Mouse (Mus musculus) liver, postnatal 0 days (tissue): ENCODE results near the gene Agpat1. TPM values are rescaled to one million over a fixed set of nuclear protein-coding genes. Genes with fewer than 3 reads are reported as not detected.

ENCODE experiments used
- ATAC-seq: fragments of 200-750 bp; cut with Nextera tagmentation; 2 replicates; pipeline ENCODE4 v1.8.0; 2017; ENCODE audit warnings: mild to moderate bottlenecking, moderate library complexity
- DNase-seq: peaks from one replicate; pipeline ENCODE4 v3.0.0-alpha.2; 2016
- H3K27ac ChIP-seq: fragments of 300-500 bp; sonication (generic); 2 replicates; pipeline ENCODE4 v1.5.1; 2014; ENCODE audit warnings: antibody characterized with exemption, moderate library complexity, mild to moderate bottlenecking, low read depth
- H3K27me3 ChIP-seq: fragments of 300-500 bp; sonication (generic); 2 replicates; pipeline ENCODE4 v1.6.1; 2014; ENCODE audit warnings: low read length, control low read depth, mixed read lengths; ENCODE audit not compliant: insufficient read depth
- H3K36me3 ChIP-seq: fragments of 300-500 bp; sonication (generic); replicated peaks from 2 replicates; pipeline ENCODE4 v1.6.1; 2014; ENCODE audit warnings: mild to moderate bottlenecking, control low read depth, low read length, moderate library complexity, mixed read lengths; ENCODE audit not compliant: insufficient read depth
- H3K4me1 ChIP-seq: fragments of 300-500 bp; sonication (generic); 2 replicates; pipeline ENCODE4 v1.6.1; 2014; ENCODE audit warnings: antibody characterized with exemption, mild to moderate bottlenecking, control low read depth; ENCODE audit not compliant: insufficient read depth
- H3K4me2 ChIP-seq: fragments of 300-500 bp; sonication (generic); 2 replicates; pipeline ENCODE4 v1.6.1; 2014; ENCODE audit warnings: low read depth, mild to moderate bottlenecking, low read length, moderate library complexity, mixed read lengths
- H3K4me3 ChIP-seq: fragments of 300-500 bp; sonication (generic); 2 replicates; pipeline ENCODE4 v1.5.1; 2014; ENCODE audit warnings: low read depth, low read length
- H3K9ac ChIP-seq: fragments of 300-500 bp; sonication (generic); replicated peaks from 2 replicates; pipeline ENCODE4 v1.6.1; 2014; ENCODE audit warnings: mild to moderate bottlenecking, moderate library complexity
- H3K9me3 ChIP-seq: fragments of 300-500 bp; sonication (generic); 2 replicates; pipeline ENCODE4 v1.6.1; 2016; ENCODE audit warnings: mild to moderate bottlenecking, control low read depth, low read length, mixed read lengths
- CTCF ChIP-seq: sonication (generic); IDR thresholded peaks from 2 replicates; pipeline ENCODE4 v1.5.1; 2016; ENCODE audit warnings: antibody characterized with exemption, low read depth
- EP300 ChIP-seq: IDR thresholded peaks from 2 replicates; pipeline ENCODE4 v1.6.1; 2016; ENCODE audit warnings: antibody characterized with exemption, low read depth, mild to moderate bottlenecking
- WGBS: fragments of 180-500 bp; shearing (Covaris S2); extraction: QIAGEN DNeasy Blood & Tissue Kit; methylation state at CpG from one replicate; pipeline ENCODE4 v1.1.7; 2014; ENCODE audit not compliant: insufficient replicate concordance; 5-methylcytosine and 5-hydroxymethylcytosine counted together
- polyA plus RNA-seq: library from polyadenylated mRNA; unstranded; fragments of >200 nt; fragmentation: Nextera tagmentation; extraction: Ambion mirVana; gene quantifications from 2 replicates; pipeline ENCODE4 v1.2.1, GENCODE M21; 2015

Agpat1 gene
- polyA plus RNA-seq, 1 experiment from 2014 or later, result 11.1 TPM

DNA sequence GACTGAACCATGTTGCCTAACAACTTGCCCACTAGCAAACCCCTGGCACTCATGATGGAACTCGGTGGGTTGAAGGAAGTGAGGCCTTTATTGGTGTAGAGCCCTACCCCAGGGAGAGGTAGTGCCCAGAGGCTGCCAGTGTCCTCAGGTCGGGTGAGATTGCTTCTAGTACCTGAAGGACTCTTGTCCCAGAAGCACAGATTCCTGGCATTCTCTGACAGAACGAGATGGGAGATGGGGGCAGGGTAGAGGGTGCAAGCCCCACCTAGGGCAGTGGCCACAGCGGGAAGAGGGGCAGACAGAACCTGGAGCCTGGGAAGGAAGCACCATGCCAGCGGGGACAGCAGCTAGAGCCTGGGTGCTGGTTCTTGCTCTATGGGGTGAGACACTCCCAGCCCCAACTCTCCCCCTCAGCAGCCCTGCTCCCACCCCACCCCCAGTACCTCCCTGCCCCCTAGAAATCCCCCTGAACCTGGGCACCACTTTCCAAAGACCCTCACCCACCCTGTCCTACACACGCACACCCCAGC, 6.4 kb upstream of the Agpat1 start, which contains the start of gene Ager:
Gene Ager, plus strand, starts transcription at position 297 of the 530 bp plus-strand sequence.
- Histone ChIP-seq H3K4me3 (no peak within 1 kb of the TSS), H3K36me3 (peaks cover 30% of the 10 kb centered on the region), H3K9me3 (no peaks in the 10 kb centered on the region), H3K4me2 (no peak within 1 kb of the TSS), H3K4me1 (peaks cover 40% of the 10 kb centered on the region), H3K27me3 (no peaks in the 10 kb centered on the region), H3K27ac (peak within 1 kb of the TSS; percentile 46), H3K9ac (no peak within 1 kb of the TSS)
- no peak for DNase-seq
- no peak for TF ChIP-seq EP300
- TF ChIP-seq CTCF, result no peak
- 17% methylated on average over 6 of the region's 6 CpGs for WGBS
- no peak for ATAC-seq

DNA sequence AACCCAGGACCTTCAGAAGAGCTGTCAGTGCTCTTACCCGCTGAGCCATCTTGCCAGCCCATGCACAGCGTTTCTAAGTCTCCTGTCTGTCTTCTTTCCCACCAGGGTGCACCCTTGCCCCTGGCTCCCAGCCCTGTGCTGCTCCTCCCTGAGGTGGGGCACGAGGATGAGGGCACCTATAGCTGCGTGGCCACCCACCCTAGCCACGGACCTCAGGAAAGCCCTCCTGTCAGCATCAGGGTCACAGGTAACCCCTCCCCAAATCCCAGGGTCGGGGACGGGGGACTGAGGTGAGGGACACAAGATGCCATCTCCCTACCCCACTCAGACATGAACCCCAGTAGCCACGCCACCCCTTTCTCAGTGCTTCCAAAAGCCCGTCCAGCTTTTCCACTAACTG, 4.2 kb upstream of the Agpat1 start:
- Histone ChIP-seq H3K4me3 (no peak overlapping the region), H3K4me1 (peaks cover 36% of the 10 kb centered on the region), H3K36me3 (peaks cover 21% of the 10 kb centered on the region), H3K9me3 (no peaks in the 10 kb centered on the region), H3K27me3 (no peaks in the 10 kb centered on the region), H3K27ac (no peak overlapping the region), H3K9ac (no peak overlapping the region), H3K4me2 (no peak overlapping the region)
- no peak for TF ChIP-seq EP300
- no peak for TF ChIP-seq CTCF
- ATAC-seq (no peak), DNase-seq (no peak)
- WGBS, result 82% methylated on average over 9 of the region's 9 CpGs

DNA sequence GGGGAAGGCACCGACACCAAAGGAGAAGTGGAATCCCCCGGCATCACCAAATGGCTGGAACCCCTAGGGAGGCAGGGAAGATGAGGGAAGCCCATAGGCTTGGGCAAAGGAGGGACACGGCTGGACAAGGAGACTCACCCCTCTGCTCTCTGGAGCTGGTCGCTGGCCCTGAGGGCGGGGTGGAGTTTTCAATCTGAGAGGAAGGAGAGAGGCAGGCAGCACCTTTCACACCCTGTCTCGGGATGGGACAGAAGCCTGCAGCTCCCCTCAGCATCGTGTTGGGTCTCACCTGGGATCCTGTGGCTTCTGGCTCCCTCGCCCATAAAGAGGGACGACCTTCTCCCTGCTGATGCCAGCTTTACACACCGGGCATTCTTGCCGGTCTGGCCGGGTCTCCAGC, 2.3 kb upstream of the Agpat1 start:
- no peak overlapping the region for H3K4me3 ChIP-seq
- ATAC-seq (no peak), DNase-seq (no peak)
- no peak overlapping the region for H3K27ac ChIP-seq
- H3K4me2 ChIP-seq, result no peak overlapping the region
- no peak for TF ChIP-seq CTCF
- no peak for TF ChIP-seq EP300
- H3K36me3 ChIP-seq, result peaks cover 8% of the 10 kb centered on the region
- H3K9ac ChIP-seq, result no peak overlapping the region
- no peaks in the 10 kb centered on the region for H3K27me3 ChIP-seq
- no peaks in the 10 kb centered on the region for H3K9me3 ChIP-seq
- H3K4me1 ChIP-seq, result peaks cover 41% of the 10 kb centered on the region
- WGBS, result 93% methylated on average over 12 of the region's 12 CpGs

DNA sequence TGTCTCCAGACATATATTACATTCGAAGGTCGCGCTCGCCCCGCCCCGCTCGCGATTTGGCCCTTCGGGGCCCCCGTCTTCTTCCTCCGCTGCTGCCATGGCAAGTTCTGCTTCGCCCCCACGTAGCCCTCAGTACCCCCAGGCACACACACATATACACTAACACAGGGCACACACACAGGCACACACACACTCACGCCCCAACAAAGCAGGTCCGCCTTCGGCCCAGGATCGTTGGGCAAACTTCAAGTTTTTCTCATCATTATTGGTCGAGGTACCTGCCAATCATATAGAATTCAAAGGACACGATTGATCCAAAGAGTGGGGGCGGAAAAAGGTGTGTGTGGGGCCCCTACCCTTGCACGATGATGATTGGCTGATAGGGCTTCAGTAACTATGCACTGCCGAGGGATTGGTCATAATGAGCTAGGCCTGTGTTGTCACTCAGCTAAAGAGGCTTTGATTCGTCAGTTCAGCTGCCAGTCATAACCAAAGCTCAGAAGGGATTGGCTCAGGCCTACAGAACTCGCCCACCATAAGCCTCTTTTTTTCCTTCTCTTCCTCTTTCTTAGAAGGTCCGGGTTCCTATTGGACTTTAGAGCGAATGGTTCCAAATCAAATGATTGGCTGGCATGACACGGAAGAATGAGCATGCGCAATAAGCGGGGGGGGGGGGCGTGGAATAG, 544 bp upstream of the Agpat1 start, which contains the start of gene Rnf5:
Gene Rnf5, minus strand, starts transcription at position 316 of the 686 bp plus-strand sequence.
- Histone ChIP-seq H3K27me3 (no peaks in the 10 kb centered on the region), H3K27ac (peak within 1 kb of the TSS; percentile 96), H3K36me3 (peaks cover 15% of the 10 kb centered on the region), H3K4me3 (peak within 1 kb of the TSS; percentile 77), H3K9ac (peak within 1 kb of the TSS; percentile 86), H3K4me2 (peak within 1 kb of the TSS; percentile 97), H3K4me1 (peaks cover 52% of the 10 kb centered on the region), H3K9me3 (no peaks in the 10 kb centered on the region)
- TF ChIP-seq EP300 (peak; percentile 89), CTCF (no peak)
- DNase-seq, result peak; percentile 85
- peak; percentile 88 for ATAC-seq
- WGBS, result under 1% methylated on average over 28 of the region's 30 CpGs

DNA sequence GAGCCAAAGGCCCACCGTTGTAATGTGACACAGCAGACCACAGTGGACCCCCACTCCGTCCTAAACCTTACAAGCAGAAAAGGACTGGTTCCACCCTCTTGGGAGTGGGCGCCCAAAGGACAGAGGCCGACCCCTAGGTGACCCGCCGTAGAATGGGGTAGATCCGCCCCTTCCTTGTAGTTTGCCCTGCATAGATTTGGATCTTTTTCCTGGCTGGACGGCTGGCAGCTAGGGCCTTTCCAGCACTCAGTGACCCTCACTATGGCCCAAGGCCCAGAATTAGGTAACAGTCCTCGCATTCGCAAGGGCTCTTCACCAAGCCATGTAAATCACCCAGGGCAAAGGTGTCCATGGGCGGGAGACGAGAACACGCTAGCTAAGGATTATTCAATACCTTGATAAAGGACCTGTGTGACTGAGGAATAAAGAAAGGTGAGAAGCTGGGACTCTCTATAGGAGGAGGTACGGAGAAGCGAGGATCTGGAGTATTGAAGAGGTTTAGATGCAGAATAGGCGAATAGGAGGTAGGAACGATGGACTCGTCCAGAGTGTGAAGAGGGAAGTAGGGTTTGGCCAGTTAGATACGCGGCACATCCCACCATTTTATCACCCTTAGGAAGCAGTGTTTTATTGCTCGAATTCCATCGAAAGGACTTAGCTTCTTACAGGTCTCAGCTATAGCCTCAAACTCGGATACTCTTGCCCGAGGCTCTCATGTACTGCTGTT, 612 bp downstream of the Agpat1 start:
- peak overlapping the region; percentile 92 for H3K4me2 ChIP-seq
- H3K36me3 ChIP-seq, result peaks cover 15% of the 10 kb centered on the region
- peaks cover 49% of the 10 kb centered on the region for H3K4me1 ChIP-seq
- peak overlapping the region; percentile 77 for H3K4me3 ChIP-seq
- no peaks in the 10 kb centered on the region for H3K27me3 ChIP-seq
- ATAC-seq (peak; percentile 2; the same call in 1 of the 2 replicates), DNase-seq (peak; percentile 69)
- peak overlapping the region; percentile 96 for H3K27ac ChIP-seq
- H3K9me3 ChIP-seq, result no peaks in the 10 kb centered on the region
- peak overlapping the region; percentile 86 for H3K9ac ChIP-seq
- WGBS, result 14% methylated on average over 24 of the region's 24 CpGs
- TF ChIP-seq EP300 (no peak), CTCF (no peak)

DNA sequence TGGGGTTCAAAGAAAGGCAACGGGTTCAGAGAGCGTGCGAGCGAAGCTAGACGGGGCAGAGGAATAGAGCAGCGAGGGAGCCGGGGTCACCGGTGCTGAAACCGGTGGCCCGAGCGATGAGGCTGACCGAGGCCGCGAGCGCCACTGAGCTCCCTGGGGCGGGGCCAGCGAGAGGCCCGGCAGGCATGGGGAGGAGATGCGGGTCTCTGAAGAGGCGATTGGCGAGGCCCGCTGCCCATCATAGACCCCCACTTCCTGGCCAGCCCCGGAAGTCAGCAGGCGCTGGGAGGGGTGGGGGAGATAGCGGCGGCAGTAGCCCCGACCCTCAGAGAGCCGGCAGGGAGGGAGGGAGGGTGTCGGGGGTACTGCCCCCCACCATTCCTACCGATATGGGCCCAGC, 1.5 kb downstream of the Agpat1 start:
- DNase-seq, result peak; percentile 94
- Histone ChIP-seq H3K4me2 (peak overlapping the region; percentile 92), H3K27me3 (no peaks in the 10 kb centered on the region), H3K36me3 (peaks cover 13% of the 10 kb centered on the region), H3K9ac (peak overlapping the region; percentile 86), H3K4me1 (peaks cover 49% of the 10 kb centered on the region), H3K9me3 (no peaks in the 10 kb centered on the region), H3K4me3 (peak overlapping the region; percentile 77), H3K27ac (peak overlapping the region; percentile 96)
- ATAC-seq, result peak; percentile 15
- TF ChIP-seq EP300 (no peak), CTCF (no peak)
- under 1% methylated on average over 19 of the region's 30 CpGs for WGBS
